Mouse (Mus musculus) urinary bladder, adult 2 months (tissue): ENCODE data around the gene Pakap. TPM values are rescaled to one million over a fixed set of nuclear protein-coding genes. Genes with fewer than 3 reads are reported as not detected.

Experiments
- DNase-seq: peaks from one replicate; pipeline ENCODE4 v3.0.0; 2022; ENCODE audit warnings: low spot score
- polyA plus RNA-seq: library from polyadenylated mRNA; depleted of rRNA; stranded (reverse); fragments of >200 nt; gene quantifications from 2 replicates; pipeline ENCODE4 v1.2.3, GENCODE M21; 2012; rRNA removed

The Pakap gene
- 3.6 and 6.4 TPM in 2 replicates for polyA plus RNA-seq

DNA sequence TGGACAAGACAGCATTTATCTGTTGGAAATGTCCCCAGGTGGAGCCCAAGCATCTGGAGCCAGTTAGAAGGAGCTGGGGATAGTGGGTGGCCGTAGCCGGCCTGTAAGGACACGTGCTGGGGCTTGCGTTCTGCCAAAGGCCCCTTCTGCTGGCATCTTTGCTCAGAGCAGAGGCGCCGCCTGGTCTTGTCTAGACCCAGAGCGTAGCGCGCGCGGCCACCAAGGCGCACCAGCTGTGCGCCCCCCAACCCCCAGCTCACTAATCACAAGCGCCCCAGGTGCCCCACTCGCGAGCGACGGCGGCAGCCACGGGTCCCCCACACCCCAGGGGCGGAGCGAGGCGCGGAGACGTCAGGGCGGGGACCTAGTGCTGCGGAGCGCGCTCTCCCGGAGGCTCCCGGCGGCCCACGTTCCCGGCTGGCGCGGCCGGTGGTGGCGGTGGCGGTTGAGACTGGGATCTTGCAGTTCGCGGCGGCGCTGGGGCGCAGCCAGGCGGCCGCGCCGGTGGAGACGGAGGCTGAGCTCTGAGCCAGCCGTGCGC, at the start of gene Pakap:
Pakap (plus strand) TSS at position 514 of the 541 bp plus-strand sequence.
- DNase-seq: peak; percentile 51

DNA sequence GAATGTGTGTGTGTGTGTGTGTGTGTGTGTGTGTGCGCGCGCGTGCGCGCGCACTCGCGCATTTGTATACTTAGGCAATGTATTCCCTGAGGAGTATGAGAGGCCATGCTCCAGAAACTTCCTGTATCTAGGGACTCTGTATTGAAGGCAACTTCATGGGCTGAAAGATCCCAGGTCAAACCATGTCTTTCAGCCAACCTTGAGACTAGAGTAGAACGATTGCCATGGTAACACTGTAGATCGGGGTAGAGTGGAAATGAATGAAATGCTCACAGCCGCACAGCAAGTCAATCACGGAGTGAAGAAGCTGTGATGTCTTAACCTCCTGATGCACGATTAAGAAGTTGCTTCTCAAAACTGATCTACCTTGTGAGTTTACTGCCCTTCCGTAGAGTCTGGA, 44.5 kb upstream of the Pakap start:
- no peak for DNase-seq

DNA sequence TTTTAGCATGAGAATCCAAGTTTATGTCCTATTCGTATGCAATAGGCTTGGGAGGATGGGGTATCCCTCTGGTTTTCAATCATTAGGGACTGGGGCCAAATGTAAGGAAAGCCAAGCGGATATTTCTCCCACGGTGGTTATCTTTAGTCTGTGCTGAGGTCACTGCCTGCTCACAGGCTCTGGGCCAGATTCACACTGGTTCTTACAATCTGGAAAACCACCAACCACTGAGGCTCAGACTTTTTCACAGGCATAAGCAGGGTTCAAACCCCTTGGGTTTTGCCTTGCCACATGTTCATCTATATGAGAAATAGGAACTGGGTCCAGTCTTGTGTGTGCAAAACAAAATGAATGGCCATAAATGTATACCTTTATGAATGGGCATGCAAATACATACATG, 43.5 kb upstream of the Pakap start:
- DNase-seq: no peak

DNA sequence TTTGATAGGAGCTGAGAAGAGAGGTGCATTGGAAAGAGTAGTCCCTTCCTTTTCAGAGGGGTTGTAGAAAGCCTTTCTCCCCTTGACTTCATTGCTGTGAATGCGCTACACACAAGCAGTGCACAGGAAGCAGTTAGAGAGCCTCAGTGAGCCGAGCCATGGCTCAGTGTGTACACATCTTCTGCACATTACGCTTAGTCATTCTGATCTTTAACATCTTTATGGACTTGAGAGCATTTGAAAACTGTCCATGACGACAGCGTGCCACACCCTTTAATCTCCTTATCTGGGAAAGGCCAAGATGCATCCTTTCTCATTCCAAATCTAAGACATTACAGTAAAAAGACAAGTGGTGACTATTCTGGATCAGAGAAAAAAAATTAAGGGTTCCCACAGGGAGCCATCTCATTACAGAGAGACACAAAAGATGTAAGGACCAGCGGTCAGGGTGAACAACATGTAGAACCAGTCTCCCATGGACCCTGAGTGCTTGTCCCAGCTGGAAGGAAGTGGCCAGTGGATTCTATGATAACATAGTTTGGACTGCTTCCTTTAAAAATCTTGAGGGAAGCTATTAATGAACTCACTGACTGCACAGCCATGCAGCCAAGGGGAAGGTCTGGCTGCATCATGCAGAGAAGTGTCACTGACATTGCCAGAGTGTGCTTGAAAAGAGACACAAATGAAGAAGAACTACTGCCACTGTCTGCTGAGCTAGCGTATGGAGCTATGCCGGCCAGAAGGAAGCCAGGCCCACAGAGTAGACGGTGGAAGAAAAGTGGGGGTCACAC, 42.6 kb upstream of the Pakap start:
- no peak for DNase-seq

DNA sequence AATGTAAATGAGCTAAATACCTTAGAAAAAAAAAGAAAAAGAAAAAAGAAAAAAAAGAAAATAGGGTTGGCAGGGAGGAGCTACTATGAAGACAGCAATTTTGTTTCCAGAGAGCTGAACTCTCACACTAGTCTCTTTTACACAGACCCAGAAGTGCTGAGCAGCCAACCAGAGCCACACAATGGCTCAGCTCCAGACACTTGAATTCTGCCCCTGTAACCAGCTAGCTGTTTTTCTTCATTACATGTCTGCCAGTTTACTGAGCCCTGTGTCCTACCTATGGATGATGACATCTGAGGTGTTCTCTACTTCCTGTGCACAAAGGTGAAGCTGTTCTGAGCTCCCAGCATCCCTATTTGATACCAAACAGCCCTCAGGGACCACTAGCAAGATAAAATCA, 39.7 kb upstream of the Pakap start:
- DNase-seq: no peak

DNA sequence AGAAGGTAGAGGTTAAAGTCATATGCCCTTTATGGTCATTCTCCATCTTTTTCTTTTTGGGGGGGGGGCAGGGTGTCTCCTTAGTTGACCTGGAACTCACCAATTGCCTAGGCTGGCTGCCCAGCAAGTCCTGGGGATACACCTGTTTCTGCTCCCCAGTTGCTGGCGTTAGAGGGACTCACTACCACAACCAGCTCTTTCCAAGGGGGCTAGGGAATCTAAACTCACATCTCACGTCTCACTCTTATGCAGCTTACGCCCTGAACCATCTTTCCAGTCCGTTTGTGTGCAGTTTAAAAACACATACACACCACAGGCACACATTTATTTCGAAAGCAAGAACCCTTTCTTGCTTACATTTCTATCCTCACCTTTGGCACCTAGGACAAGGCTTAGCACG, 34.3 kb upstream of the Pakap start:
- no peak for DNase-seq

DNA sequence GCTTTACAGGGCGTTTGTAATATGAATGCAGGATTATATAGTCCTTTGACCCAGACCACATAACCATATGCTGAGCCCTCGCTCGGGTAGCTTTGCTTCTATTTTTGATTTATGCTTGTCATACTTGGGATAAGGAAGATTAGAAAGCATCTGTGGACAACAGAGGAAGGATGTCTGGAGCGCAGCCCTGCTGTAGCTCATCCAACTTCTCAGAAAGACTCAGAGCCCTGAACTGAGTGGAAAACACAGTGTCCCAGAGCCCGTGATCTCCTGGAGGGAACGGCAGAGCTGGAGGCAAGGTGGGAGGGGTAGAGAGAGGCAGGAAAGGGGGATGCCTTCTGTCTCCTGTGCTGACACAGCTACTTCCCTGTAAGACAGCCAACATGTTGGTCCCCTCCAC, 33.7 kb upstream of the Pakap start:
- DNase-seq: no peak

DNA sequence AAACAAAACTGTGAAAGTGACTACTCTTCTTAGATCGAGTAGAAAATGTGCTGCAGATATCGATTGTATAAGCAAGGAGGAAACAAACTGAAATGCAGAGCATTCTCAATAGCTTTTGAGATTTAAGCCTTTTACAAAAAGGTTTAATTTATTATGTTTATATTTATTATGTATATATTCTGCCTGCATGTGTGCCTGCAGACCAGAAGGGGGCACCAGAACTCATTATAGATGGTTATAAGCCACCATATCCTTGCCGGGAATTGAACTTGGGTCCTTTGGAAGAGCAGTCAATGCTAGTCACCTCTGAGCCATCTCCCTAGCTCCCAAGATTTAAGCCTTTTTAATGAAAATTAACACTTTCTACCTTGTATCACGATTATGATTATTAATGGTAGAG, 32.9 kb upstream of the Pakap start:
- no peak for DNase-seq

DNA sequence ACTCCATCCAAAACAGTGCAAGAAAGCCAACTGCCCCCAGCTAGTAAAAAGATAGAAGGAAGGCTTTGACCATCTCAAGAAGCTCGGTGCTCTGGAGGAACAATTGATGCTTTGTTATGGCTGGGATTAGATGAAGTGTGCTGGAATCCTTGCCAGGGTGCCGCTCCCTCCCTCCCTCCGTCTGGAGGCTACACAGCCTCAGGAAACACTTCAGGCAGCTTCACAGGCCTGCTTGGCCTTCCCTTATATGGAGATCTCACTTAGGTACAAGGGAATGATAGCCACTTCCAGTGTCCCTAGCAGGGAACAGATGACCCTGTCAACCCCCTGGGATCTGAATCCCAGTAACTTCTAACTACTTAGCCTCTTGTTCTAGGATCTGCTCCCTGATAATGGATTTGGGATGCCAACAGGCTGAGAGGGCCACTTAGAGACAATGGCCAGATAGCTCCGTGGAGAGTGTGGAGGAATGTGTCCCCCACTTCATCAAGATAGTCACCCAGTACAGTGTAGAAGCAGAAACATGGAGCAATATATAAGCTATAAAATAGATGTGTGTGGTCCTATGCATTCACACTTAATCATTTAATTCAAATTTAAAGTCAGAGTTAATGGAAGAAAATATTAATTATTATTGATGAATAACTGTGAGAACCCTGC, 29.8 kb upstream of the Pakap start:
- DNase-seq: no peak

DNA sequence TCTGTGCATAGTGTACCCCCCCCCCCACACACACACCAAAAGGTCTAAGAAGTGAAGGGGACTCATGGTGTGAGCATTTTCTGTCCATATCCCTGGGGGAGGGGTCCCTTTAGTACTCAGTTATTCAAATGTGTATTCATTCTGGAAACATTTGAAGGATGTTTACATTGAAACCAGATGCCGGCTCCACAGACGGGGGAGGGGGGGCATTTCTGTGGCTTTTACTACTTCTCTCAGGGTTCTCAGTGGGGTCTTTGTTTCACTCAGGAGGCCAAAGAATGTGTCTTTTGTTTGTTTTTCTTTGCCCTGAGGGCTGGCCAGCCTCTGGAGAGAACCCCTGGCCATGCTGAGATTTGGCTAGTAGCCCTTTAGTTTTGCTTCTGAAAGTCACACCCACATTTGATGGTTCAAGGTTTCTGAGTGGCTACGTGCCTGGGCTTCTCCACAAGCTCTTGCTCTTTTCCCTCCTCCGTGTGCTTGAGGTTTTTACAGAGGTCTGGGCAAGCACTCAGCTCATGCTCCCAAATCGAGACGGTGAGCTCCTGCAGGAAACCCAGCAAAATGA, 24.2 kb upstream of the Pakap start:
- peak; percentile 21 for DNase-seq

DNA sequence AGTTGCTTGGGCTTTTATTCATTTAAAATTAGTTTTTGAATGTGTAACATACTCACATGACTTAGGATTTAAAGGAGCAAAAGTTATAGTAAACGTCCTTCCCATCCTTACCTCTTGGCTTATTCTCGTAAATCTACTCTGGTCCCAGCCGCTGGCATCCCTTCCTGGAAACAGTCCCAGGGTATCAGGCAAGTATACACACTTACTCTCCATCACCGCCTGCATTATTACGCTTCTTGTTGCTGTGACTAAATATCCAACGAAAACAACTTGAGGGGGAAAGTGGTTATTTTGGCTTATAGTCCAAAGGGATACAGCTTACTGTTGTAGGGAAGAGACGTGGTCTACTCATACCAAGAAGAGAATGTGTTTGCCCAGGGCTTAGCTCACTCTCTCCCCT, 20.2 kb upstream of the Pakap start:
- DNase-seq: no peak

DNA sequence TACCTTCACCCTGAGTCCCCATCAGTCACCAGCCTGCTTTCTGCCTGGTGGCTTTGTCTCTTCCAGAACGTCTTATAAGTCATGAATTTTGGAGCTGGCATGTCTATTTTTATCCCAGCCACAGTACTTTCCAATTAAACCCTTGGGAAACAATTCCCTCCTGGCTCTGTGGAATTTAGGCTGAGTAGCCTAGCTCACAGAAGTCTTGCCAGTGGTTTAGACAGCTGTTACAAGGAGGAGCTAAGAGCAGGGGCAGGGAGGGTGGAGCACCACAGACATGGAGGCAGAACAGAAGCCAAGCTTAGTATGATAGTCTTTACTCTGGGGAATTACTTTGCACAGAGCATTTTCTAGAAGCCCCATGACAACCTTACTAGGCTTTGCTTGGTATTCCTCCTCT, 17.8 kb upstream of the Pakap start:
- DNase-seq: no peak

DNA sequence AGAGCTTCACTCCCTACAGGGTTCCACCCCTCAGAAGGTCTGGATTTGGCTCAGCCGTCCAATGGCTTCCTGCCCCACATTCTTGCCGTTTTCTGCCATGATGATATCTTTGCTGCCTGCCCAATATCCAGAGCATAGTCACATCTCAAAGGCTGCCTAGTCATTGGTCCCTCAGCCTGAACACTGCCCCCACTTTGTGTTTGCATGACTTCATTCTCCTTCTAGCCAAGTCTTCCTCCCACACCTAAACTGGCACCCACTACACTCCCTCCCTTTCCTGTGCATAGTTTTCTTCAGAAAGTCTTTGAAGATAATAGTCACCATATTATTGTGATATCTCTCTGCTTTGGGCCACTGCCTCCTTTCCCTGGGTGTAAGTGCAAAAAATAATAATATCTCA, 10.9 kb upstream of the Pakap start:
- no peak for DNase-seq

DNA sequence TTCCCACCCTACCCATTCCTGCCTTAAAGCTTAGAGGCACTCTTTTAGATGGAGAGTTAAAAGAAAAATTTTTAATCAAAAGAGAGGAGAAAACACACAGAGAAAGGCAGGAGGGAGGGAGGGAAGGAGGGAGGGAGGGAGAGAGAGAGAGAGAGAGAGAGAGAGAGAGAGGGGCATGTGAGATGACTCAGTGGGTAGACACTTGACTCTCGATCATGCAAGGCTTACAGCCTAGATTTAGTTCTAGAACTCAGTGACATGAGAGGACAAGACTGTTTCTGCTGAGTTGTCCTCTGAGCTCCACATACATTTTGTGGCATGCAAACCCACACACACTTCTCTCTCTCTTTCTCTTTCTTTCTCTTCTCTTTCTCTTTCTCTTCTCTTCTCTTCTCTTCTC, 8.5 kb upstream of the Pakap start:
- DNase-seq: no peak

DNA sequence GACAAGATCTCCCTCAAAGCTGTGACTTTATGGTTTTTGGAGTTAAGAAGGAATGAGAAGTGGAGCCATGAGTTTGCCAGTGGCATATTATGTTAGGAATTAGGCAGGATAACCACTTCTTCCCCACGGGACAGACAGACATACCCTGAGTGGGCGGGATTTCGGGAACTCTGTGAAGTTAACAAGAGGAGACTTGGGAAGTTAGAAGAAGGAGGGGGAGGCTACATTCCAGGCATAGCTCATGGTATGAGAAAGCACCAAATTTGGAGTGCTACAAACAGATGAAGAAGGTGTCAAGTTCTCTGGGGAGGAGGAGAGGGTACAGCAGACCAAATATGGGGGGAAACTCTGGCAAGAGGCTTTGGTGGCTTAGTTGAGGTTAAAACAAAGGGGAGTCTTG, 8.0 kb upstream of the Pakap start:
- DNase-seq: no peak

DNA sequence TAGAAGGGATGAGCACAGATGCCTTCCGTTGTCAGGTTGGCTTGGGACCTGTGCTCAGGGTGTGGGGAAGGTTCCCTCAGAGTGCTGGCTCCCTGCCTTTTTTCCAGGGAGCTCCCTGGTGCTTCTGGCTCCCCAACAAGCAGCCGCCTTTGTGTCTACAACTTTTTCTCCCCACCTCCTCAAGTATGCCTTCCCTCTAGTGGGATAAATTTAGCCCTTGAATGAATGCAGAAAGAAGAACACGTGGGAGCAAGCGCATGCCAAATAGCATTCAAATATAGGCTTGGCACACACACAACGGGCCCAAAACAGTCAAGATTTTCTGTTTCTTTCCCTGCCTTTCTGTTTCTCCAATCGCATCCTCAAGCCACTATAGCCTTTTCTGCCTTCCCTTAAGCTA, 6.9 kb upstream of the Pakap start:
- DNase-seq: no peak

DNA sequence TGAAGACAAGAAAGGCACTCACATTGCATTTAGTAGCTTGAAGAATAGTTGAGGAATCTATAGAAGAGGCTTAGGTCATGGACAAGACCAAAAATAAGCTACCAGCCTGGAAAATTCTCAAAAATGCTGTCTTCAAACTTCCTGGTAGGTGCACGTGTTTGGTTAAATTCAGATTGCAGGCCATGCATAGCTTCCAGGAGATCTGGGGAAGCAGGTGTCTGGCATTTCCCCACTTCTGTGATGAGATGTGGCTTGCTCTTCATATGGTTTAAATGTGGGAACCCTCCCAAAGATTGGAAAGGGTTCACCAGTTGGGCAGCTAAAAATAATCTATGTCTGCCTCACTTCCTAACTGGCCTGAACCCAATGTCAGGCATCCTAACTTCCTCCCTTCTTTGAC, 2.7 kb upstream of the Pakap start:
- DNase-seq: no peak

DNA sequence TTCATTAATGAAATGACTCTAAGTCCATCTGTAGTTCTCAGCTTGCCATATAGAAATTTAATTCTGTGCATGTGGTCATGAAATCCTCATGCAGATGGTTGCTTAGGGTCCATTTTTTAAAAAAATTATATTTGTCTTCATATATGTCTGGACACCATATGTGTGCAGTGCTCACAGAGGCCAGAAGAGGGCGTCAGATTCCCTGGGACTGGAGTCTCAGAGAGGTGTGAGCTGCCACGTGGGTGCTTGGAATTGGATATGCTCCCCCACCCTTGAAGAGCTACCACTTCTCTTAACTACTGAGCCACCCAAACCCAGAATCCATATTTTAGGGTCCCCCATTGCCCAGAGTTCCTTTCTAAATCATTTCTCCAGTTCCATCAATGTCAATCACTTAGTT, 2.2 kb upstream of the Pakap start:
- DNase-seq: no peak

DNA sequence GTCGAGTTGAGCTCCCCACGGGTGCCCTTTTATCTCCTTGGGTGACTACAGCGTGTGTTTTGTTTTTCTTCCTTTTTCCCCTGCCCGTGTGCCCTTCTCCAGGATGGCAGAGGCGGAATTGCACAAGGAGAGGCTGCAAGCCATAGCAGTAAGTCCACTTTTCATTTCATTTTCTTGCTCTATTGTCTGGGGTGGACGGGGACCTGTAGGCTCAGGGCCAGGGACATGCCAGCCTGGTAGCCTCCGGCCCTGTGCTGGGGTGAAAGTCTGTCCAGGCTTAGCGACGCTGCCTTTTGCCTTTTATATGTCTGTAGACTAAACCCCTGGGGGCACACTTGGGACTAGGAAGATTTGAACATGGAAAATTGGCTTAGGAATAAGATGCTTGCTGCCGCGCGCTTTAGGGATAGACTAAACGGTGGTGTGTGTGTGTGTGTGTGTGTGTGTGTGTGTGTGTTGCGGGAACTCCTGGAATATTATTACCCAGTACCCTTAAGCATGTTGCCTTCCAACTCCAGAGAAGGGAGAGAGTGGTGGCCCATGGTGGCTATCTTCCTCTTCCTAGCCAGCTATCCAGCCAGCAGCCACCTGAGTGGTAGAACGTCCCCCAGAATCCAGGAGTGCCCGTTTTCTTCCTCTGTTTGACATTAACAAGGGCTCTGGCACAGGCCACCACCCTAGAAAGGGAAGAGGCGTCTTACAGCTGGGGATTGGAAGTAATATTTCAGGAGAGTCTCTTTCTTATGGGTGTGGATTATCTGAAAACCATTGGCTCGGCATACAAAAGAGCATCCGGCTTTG, 489 bp downstream of the Pakap start:
- DNase-seq: no peak

DNA sequence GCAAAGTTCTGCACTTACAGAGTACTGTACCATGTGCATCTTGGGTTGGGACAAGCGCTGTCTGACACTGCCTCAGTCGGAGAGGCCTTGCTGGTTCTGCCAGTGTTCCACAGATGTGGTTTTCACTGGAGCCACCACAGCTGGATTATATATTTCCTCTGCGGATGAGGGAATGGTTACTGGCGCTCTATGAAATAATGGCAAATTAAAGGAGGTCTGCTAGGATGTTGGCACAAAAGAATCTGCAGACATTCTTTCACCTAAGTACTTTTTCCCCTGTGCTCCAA, 1.0 kb downstream of the Pakap start:
- DNase-seq: no peak

DNA sequence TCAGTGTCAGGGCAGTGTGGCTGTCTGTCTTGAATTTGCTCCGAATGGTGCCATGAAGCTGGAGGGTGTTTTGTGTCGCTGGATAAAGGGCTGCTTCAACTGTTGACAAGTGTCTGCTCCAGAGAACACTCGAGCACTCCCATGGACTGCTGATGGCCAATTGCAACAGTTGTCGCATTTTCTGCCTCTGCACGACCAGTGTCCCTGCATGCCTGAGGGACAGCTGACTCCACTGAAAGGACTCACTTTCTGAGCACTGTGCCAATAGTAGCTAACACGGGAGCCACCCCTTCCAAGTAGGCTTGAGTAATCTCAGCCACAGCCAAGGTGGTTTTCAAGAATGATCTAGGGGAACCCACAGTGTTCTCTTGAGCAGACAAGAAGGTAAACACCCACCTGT, 1.7 kb downstream of the Pakap start:
- DNase-seq: no peak

DNA sequence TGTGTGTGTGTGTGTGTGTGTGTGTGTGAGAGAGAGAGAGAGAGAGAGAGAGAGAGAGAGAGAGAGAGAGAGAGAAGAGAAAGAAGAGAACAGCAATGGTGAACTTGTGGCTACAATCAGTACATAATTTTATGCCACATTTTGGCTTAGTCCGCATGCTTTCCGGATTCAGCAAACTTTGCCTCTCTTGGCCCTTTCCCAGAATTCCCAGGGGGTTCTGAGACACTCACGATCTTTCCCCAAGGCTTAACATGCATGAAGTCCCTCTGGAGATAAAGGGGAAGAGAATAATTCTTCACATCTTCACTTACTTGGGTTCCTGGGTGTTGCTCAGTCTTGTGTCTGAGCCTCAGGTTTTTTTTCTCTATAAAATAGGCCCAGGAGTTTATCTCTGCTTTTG, 2.2 kb downstream of the Pakap start:
- no peak for DNase-seq

DNA sequence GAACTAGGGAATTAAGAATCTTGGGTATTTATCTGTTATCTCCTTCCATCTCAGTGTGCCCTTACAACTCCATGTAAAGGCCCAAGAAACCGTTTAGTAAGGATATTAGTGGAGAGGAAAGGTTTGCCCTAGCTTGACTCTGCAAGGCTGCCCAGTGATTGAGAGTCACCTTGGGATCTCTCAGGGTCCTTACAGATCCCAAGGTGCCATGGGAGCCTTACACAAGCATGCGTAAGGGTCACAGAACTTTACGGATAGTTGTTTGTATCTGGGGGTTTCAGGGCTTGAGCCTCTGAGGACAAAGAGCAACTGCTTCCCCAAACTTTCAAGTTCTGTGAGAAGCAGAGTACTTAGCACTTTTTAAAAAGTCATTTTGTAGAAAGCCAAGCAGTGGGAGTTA, 6.2 kb downstream of the Pakap start:
- DNase-seq: no peak
